Comparison of ENCODE assay signal across 9 mouse cellular contexts in the genomic region with DNA sequence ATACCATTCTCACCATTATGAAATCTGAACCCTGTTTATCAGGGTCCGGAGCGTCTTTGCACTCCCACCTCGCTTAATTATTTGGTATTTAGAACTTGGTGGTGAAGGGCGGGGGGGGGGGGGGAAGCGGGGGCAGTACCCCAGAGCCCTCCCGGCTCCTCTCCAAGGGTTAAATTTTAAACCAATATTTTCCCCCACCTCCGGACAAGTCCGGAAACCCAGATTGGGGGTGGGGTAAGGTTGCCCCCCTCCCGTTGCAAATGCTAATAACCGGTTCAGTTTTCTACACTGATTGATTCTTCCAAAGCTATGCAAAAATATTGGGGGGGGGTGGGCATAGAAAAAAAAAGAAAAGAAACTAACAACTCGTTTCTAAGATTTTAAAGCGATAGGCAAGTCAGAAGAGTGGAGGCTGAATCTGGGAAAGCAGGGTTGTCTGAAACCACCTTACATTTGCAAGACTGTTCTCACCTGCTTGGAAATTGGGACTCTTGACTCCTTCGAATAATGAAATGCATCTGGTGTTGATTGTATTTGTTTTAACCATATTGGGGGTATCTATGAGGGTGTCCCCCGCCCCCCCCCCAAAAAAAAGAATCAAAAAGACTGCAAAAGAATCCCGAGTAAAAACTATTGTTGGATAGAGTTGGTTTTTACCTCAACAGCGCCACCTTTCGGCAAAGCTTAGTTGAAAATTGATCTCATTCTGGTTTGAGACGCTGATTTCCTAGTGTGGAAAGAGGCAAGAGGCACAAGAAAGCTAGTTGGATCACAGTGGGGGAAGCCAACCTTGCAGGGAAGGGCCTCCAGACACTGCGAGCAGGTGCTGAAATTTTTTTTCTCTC. TPM values are rescaled to one million over a fixed set of nuclear protein-coding genes. Genes with fewer than 3 reads are reported as not detected.
A peak's percentile ranks its signal among the peaks of the same experiment; 100 is the strongest.
DNase-seq lines count a peak whose midpoint lies in the region; ATAC-seq and TF ChIP-seq lines count a peak whose summit lies in the region.
"Had no signal": no experiment of that assay in that cellular context is flagged by ENCODE, and none has a peak within 500 bp of the region (broad histone marks: within the 10 kb centered on the region; RNA-seq: fewer than 3 reads in every experiment).

No protein-coding gene starts in this region.

- H3K9ac ChIP-seq in forebrain, embryonic 11.5 days (ENCODE audit: low read length): no peak overlapping the region
- H3K9ac ChIP-seq in liver, embryonic 14.5 days (replicated peaks): no peak overlapping the region
- H3K9ac ChIP-seq in neural tube, embryonic 14.5 days (replicated peaks; ENCODE audit: low read depth, low read length): no peak overlapping the region

- H3K4me3 ChIP-seq in forebrain, embryonic 11.5 days (ENCODE audit: low read depth, low read length): peak overlapping the region; percentile 57; the same call in 1 of the 2 replicates
- no peak overlapping the region for H3K4me3 ChIP-seq in liver, embryonic 14.5 days (ENCODE audit: insufficient read depth in 1 of 2, low read depth in 2 of 2, low read length in 2 of 2)
- peak overlapping the region; percentile 22; the same call in 1 of the 2 replicates for H3K4me3 ChIP-seq in neural tube, embryonic 14.5 days (ENCODE audit: low read depth, low read length)

- no peaks in the 10 kb centered on the region for H3K9me3 ChIP-seq in forebrain, embryonic 11.5 days (ENCODE audit: control insufficient read depth, low read length)
- no peaks in the 10 kb centered on the region for H3K9me3 ChIP-seq in liver, embryonic 14.5 days (ENCODE audit: control insufficient read depth, low read length)
- no peaks in the 10 kb centered on the region for H3K9me3 ChIP-seq in neural tube, embryonic 14.5 days (ENCODE audit: control insufficient read depth, low read length)

- WGBS in forebrain, embryonic 11.5 days: under 1% methylated on average over 19 of the region's 19 CpGs
- 3% methylated on average over 19 of the region's 19 CpGs for WGBS in large intestine, adult 2 months
- WGBS in liver, embryonic 14.5 days (ENCODE audit: insufficient replicate concordance): under 1% methylated on average over 19 of the region's 19 CpGs
- WGBS in neural tube, embryonic 14.5 days: 1% methylated on average over 19 of the region's 19 CpGs

- intact Hi-C loops in heart, postnatal 10 days (cut with DNase I): loop anchor here (1.0 to 10.0 kb wide), 10 partner anchors 174 to 1256 kb away; no protein-coding TSS in a partner anchor

- peak overlapping the region; percentile 88 for H3K4me2 ChIP-seq in forebrain, embryonic 11.5 days (ENCODE audit: low read depth, low read length, severe bottlenecking)
- peak overlapping the region; percentile 59 for H3K4me2 ChIP-seq in liver, embryonic 14.5 days (ENCODE audit: low read depth)
- peak overlapping the region; percentile 88 for H3K4me2 ChIP-seq in neural tube, embryonic 14.5 days (ENCODE audit: low read depth, low read length)

- peaks cover 4% of the 10 kb centered on the region; the same call in 1 of the 2 replicates for H3K27me3 ChIP-seq in forebrain, embryonic 11.5 days (ENCODE audit: control insufficient read depth, insufficient read depth, low read length)
- peaks cover 37% of the 10 kb centered on the region for H3K27me3 ChIP-seq in liver, embryonic 14.5 days (ENCODE audit: control insufficient read depth, insufficient read depth, low read length)
- H3K27me3 ChIP-seq in neural tube, embryonic 14.5 days (ENCODE audit: control insufficient read depth, insufficient read depth, low read length): no peaks in the 10 kb centered on the region

- peaks cover 5% of the 10 kb centered on the region; the same call in 1 of the 2 replicates for H3K4me1 ChIP-seq in forebrain, embryonic 11.5 days (replicated peaks; ENCODE audit: control insufficient read depth, insufficient read depth, low read length)
- no peaks in the 10 kb centered on the region; a peak in 1 of 4 replicates for H3K4me1 ChIP-seq in liver, embryonic 14.5 days (replicated peaks; ENCODE audit: control insufficient read depth in 2 of 2, insufficient read depth in 2 of 2, low read length in 1 of 2)
- peaks cover 3% of the 10 kb centered on the region; the same call in 1 of the 2 replicates for H3K4me1 ChIP-seq in neural tube, embryonic 14.5 days (ENCODE audit: control insufficient read depth, insufficient read depth, low read length)

- no peak overlapping the region for H3K27ac ChIP-seq in forebrain, embryonic 11.5 days (ENCODE audit: low read depth, low read length)
- H3K27ac ChIP-seq in liver, embryonic 14.5 days: no peak overlapping the region
- H3K27ac ChIP-seq in neural tube, embryonic 14.5 days (ENCODE audit: low read depth, low read length): no peak overlapping the region

- ATAC-seq in forebrain, embryonic 11.5 days (replicated peaks; ENCODE audit: low FRiP score): no peak
- ATAC-seq in liver, embryonic 14.5 days (ENCODE audit: insufficient read depth): no peak
- ATAC-seq in neural tube, embryonic 14.5 days (ENCODE audit: low read depth): no peak

- TF ChIP-seq CTCF in liver, embryonic 14.5 days (IDR thresholded peaks at IDR 0.05; ENCODE audit: low read depth): peak; percentile 51

- H3K36me3 ChIP-seq in forebrain, embryonic 11.5 days (ENCODE audit: control insufficient read depth, insufficient read depth, low read length): no peaks in the 10 kb centered on the region
- no peaks in the 10 kb centered on the region for H3K36me3 ChIP-seq in liver, embryonic 14.5 days (replicated peaks; ENCODE audit: control insufficient read depth, insufficient read depth, low read depth)
- no peaks in the 10 kb centered on the region for H3K36me3 ChIP-seq in neural tube, embryonic 14.5 days (ENCODE audit: control insufficient read depth, insufficient read depth, low read length)
- H3K36me3 ChIP-seq: G1E had no signal

- DNase-seq in 416B (ENCODE audit: low read depth): peak; percentile 39
- peak; percentile 1 for DNase-seq in c-Kit-negative CD71-positive TER-119-positive erythroid progenitor cells, embryonic 14.5 days (ENCODE audit: low read depth, low spot score)
- peak; percentile 87 for DNase-seq in forebrain, embryonic 11.5 days (ENCODE audit: low spot score)
- DNase-seq in heart, postnatal 10 days: peak; percentile 78 to 90
- peak; percentile 72 for DNase-seq in large intestine, adult 2 months (ENCODE audit: low read depth, low spot score)
- peak in 2 of 3 experiments; percentile 7 to 28 for DNase-seq in liver, embryonic 14.5 days (ENCODE audit: low read depth in 3 of 3, low spot score in 3 of 3)
- DNase-seq in testis, postnatal 14 days (ENCODE audit: low spot score): peak; percentile 46

- no peak for TF ChIP-seq EP300 in liver, embryonic 14.5 days (IDR thresholded peaks at IDR 0.05; ENCODE audit: low read depth)

RNA-seq across cellular contexts. Expression of gene Maf, which starts 1.6 kb away (rescaled TPM):
- 3.3 and 4.0 TPM in 2 replicates for polyA plus RNA-seq in forebrain, embryonic 11.5 days (2014; fragmentation: Nextera tagmentation; extraction: Ambion mirVana)
- 1 to 10 TPM; 7.4 to 7.7 TPM for total RNA-seq in heart, postnatal 10 days (2021)
- 18.9 and 42.6 TPM in 2 replicates for polyA plus RNA-seq in large intestine, adult 2 months (2012; rRNA removed)
- 2.6 and 3.1 TPM in 2 replicates for polyA plus RNA-seq in liver, embryonic 14.5 days (2012; rRNA removed)
- 2.0 and 2.2 TPM in 2 replicates for polyA plus RNA-seq in liver, embryonic 14.5 days (2014; fragmentation: Nextera tagmentation; extraction: Ambion mirVana)
- 20.5 and 20.9 TPM in 2 replicates for polyA plus RNA-seq in neural tube, embryonic 14.5 days (2014; fragmentation: Nextera tagmentation; extraction: Ambion mirVana)
- polyA plus RNA-seq: G1E had no signal

Comparison
In these comparisons a context has a peak if more than half of its experiments do, and no peak if none do; other contexts are left out.
1. DNase-seq: peak in every context shown above with its lines; median percentile 87 in forebrain, embryonic 11.5 days; 84 in heart, postnatal 10 days; 72 in large intestine, adult 2 months; 46 in testis, postnatal 14 days; 39 in 416B; 18 in liver, embryonic 14.5 days; 1 in c-Kit-negative CD71-positive TER-119-positive erythroid progenitor cells, embryonic 14.5 days.
2. H3K4me3 ChIP-seq: peak in forebrain, embryonic 11.5 days (single experiment) and neural tube, embryonic 14.5 days (single experiment); none in liver, embryonic 14.5 days (0 of 2).
3. Peak in every context shown above with its lines, with median percentiles within 50 percentile points of each other: H3K4me2 ChIP-seq.